Mouse (Mus musculus) embryonic facial prominence, embryonic 10.5 days (tissue): ENCODE data around the gene Ripply3. TPM values are rescaled to one million over a fixed set of nuclear protein-coding genes. Genes with fewer than 3 reads are reported as not detected.

Experiments
- DNase-seq: peaks from one replicate; pipeline ENCODE4 v3.0.0-alpha.2; 2017; ENCODE audit warnings: low spot score
- H3K27ac ChIP-seq: fragments of 300-500 bp; sonication (generic); replicated peaks from 2 replicates; pipeline ENCODE4 v1.5.1; 2016; ENCODE audit warnings: mild to moderate bottlenecking
- H3K27me3 ChIP-seq: fragments of 300-500 bp; sonication (generic); replicated peaks from 2 replicates; pipeline ENCODE4 v1.6.1; 2016; ENCODE audit warnings: low read depth, mild to moderate bottlenecking; ENCODE audit not compliant: poor library complexity, severe bottlenecking
- H3K36me3 ChIP-seq: fragments of 300-500 bp; sonication (generic); replicated peaks from 2 replicates; pipeline ENCODE4 v1.6.1; 2016; ENCODE audit warnings: mild to moderate bottlenecking, moderate library complexity
- H3K4me1 ChIP-seq: fragments of 300-500 bp; sonication (generic); 2 replicates; pipeline ENCODE4 v1.6.1; 2016
- H3K4me3 ChIP-seq: fragments of 300-500 bp; sonication (generic); 2 replicates; pipeline ENCODE4 v1.5.1; 2016; ENCODE audit warnings: mild to moderate bottlenecking, moderate library complexity
- H3K9me3 ChIP-seq: fragments of 300-500 bp; sonication (generic); 2 replicates; pipeline ENCODE4 v1.6.1; 2016; ENCODE audit warnings: mild to moderate bottlenecking
- WGBS: fragments of 180-500 bp; shearing (Covaris S2); methylation state at CpG from one replicate; pipeline ENCODE4 v1.1.7; 2016; 5-methylcytosine and 5-hydroxymethylcytosine counted together
- polyA plus RNA-seq: library from polyadenylated mRNA; unstranded; fragments of >200 nt; fragmentation: Nextera tagmentation; extraction: Ambion mirVana; gene quantifications from 2 replicates; pipeline ENCODE4 v1.2.1, GENCODE M21; 2016

Ripply3 gene
- polyA plus RNA-seq, 1 experiment from 2014 or later = 6.2 TPM

DNA sequence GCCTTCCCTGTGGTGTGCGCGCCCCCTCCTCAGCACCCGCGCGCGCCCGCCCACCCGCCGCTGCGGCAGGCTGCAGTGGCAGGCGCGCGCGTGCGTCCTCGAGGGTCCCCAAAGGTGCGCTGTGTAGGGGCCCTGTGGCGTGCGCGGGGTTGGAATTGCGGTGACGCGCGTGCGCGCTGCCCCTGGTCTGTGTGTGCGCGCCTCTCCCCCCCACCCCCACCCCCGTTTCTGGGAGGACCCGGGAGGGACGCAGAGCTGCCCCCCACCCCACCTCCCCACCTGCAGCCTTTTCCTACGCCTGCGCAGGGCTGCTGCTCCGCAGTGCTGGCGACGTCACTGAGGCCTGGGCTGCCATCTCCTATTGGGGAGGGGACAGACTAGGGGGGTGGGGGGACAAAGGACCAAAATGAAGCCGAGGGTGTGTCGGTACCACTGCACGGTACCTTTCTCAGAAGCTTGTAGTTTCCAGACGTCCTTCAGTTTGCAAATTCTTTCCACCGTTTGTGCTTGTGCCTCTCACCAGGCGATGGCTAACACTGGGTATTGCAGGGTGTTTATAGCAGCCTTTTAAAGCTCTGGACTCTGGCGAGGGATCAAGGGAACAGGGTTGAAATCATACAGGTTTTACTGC lies 43.2 kb downstream of the Ripply3 start, which contains the start of gene Pigp:
Gene Pigp (minus strand): TSS at position 542 of the 631 bp plus-strand sequence.
- WGBS = under 1% methylated on average over 43 of the region's 43 CpGs
- H3K36me3 ChIP-seq = peaks cover 4% of the 10 kb centered on the region
- DNase-seq = peak; percentile 94
- H3K9me3 ChIP-seq = no peaks in the 10 kb centered on the region
- H3K4me1 ChIP-seq = peaks cover 36% of the 10 kb centered on the region
- peak within 1 kb of the TSS; percentile 99 for H3K27ac ChIP-seq
- peak within 1 kb of the TSS; percentile 94 for H3K4me3 ChIP-seq
- no peaks in the 10 kb centered on the region for H3K27me3 ChIP-seq

DNA sequence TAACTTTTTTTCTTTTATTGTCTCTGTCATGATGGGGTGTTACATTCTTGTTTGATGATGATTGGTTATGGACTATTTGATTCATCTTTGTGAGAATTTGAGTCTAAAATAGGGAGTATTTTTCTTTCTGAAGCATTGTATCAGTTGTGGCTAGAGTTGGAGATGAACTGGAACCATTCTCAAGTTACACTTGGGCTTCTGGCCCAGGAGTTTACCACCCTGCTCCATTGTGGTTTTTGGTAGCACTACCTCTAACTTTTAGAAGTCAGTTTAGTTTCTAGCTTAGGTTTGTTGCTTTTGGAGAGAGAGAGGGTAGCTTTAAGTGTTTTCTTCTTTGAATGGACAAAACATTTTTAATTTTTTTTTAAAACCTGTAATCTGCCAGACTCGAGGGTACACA lies 51.2 kb downstream of the Ripply3 start:
- Histone ChIP-seq H3K9me3 (no peaks in the 10 kb centered on the region), H3K27me3 (no peaks in the 10 kb centered on the region), H3K4me1 (peaks cover 6% of the 10 kb centered on the region; the same call in 1 of the 2 replicates), H3K27ac (no peak overlapping the region), H3K4me3 (no peak overlapping the region), H3K36me3 (no peaks in the 10 kb centered on the region; the same call in 1 of the 2 replicates)
- 90% methylated on average over 1 of the region's 1 CpGs for WGBS
- DNase-seq = no peak

DNA sequence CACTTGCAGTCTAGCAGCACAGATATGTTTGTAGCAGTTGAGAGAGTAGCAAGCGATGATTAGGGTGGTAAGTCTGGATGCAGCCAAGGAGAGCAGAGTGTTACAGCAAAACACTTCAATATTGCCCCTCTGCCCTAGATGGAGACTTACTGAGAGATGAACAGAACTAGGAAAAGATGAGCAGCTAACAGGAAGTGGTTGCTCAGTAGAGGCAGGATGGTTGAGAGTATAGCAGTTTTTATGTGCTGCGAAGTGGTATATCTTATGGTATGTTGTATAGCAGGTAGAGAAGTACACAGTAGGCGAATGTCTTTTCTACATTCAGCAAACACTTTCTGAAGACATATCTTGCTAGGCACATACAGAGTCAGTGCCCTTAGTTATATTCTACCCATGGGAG lies 55.1 kb downstream of the Ripply3 start:
- no peaks in the 10 kb centered on the region for H3K27me3 ChIP-seq
- no peak for DNase-seq
- 95% methylated on average over 3 of the region's 3 CpGs for WGBS

More for the DNA sequence above, 55.1 kb downstream of the Ripply3 start:
- no peaks in the 10 kb centered on the region for H3K9me3 ChIP-seq
- no peak overlapping the region for H3K4me3 ChIP-seq
- H3K27ac ChIP-seq = no peak overlapping the region
- peaks cover 24% of the 10 kb centered on the region for H3K36me3 ChIP-seq
- H3K4me1 ChIP-seq = no peaks in the 10 kb centered on the region

Other genes starting within 250 kb of the Ripply3 start
- 0.87 and 1.5 TPM in 2 replicates for gene Sim2, start 243.5 kb upstream of the Ripply3 start, polyA plus RNA-seq
- 12.2 and 13.1 TPM in 2 replicates for gene Hlcs, start 14.8 kb upstream of the Ripply3 start, polyA plus RNA-seq
- 300 and 304 TPM in 2 replicates for gene Ttc3, start 42.2 kb downstream of the Ripply3 start, polyA plus RNA-seq
- gene Pigp, start 43.4 kb downstream of the Ripply3 start, polyA plus RNA-seq = 77.9 and 78.3 TPM in 2 replicates
- gene Vps26c, start 198.4 kb downstream of the Ripply3 start, polyA plus RNA-seq = 53.9 and 59.4 TPM in 2 replicates
- 9.5 and 10.0 TPM in 2 replicates for gene Dyrk1a, start 241.6 kb downstream of the Ripply3 start, polyA plus RNA-seq